Mouse (Mus musculus): ENCODE measurements around the gene Fxyd1. TPM values are rescaled to one million over a fixed set of nuclear protein-coding genes. Genes with fewer than 3 reads are reported as not detected.

The Fxyd1 gene
- 78.9 and 83.1 TPM in 2 replicates for polyA plus RNA-seq (2015; fragmentation: Nextera tagmentation; extraction: Ambion mirVana)

GRCm38 (mm10) chr7:31057071-31057470 is at the start of gene Fxyd1:
Gene Fxyd1, minus strand, starts transcription at chr7:31057199.
- Histone ChIP-seq H3K27ac (ENCODE audit: low read depth, low read length) (no peak within 1 kb of the TSS), H3K4me1 (replicated peaks; ENCODE audit: control insufficient read depth, insufficient read depth, low read length) (no peaks in the 10 kb centered on the region), H3K36me3 (ENCODE audit: control insufficient read depth, insufficient read depth) (no peaks in the 10 kb centered on the region), H3K4me3 (ENCODE audit: low read depth, low read length) (no peak within 1 kb of the TSS), H3K9me3 (ENCODE audit: control insufficient read depth) (no peaks in the 10 kb centered on the region), H3K9ac (ENCODE audit: low read depth, low read length) (no peak within 1 kb of the TSS), H3K27me3 (replicated peaks; ENCODE audit: control insufficient read depth, insufficient read depth, low read length) (peaks cover 17% of the 10 kb centered on the region), H3K4me2 (replicated peaks; ENCODE audit: low read depth) (no peak within 1 kb of the TSS)
- no peak for ATAC-seq
- no peak for TF ChIP-seq CTCF (IDR thresholded peaks at IDR 0.05; ENCODE audit: low read depth)
- 58% methylated on average over 2 of the region's 2 CpGs for WGBS

GRCm38 (mm10) chr7:31106166-31106565 is 49.2 kb upstream of the Fxyd1 start:
- Histone ChIP-seq H3K36me3 (ENCODE audit: control insufficient read depth, insufficient read depth) (no peaks in the 10 kb centered on the region), H3K9me3 (ENCODE audit: control insufficient read depth) (no peaks in the 10 kb centered on the region), H3K27me3 (replicated peaks; ENCODE audit: control insufficient read depth, insufficient read depth, low read length) (no peaks in the 10 kb centered on the region), H3K4me2 (replicated peaks; ENCODE audit: low read depth) (no peak overlapping the region), H3K4me1 (replicated peaks; ENCODE audit: control insufficient read depth, insufficient read depth, low read length) (no peaks in the 10 kb centered on the region), H3K9ac (ENCODE audit: low read depth, low read length) (no peak overlapping the region), H3K4me3 (ENCODE audit: low read depth, low read length) (no peak overlapping the region), H3K27ac (ENCODE audit: low read depth, low read length) (no peak overlapping the region)
- no peak for TF ChIP-seq CTCF (IDR thresholded peaks at IDR 0.05; ENCODE audit: low read depth)
- ATAC-seq, result no peak
- 67% methylated on average over 3 of the region's 3 CpGs for WGBS

GRCm38 (mm10) chr7:31105061-31105768 is 48.2 kb upstream of the Fxyd1 start:
- peak; percentile 78 for TF ChIP-seq CTCF (IDR thresholded peaks at IDR 0.05; ENCODE audit: low read depth)
- no peak overlapping the region for H3K9ac ChIP-seq (ENCODE audit: low read depth, low read length)
- no peaks in the 10 kb centered on the region for H3K9me3 ChIP-seq (ENCODE audit: control insufficient read depth)
- H3K27me3 ChIP-seq (replicated peaks; ENCODE audit: control insufficient read depth, insufficient read depth, low read length), result no peaks in the 10 kb centered on the region
- H3K4me2 ChIP-seq (replicated peaks; ENCODE audit: low read depth), result no peak overlapping the region
- WGBS, result 62% methylated on average over 15 of the region's 15 CpGs
- no peak overlapping the region for H3K27ac ChIP-seq (ENCODE audit: low read depth, low read length)
- no peaks in the 10 kb centered on the region for H3K4me1 ChIP-seq (replicated peaks; ENCODE audit: control insufficient read depth, insufficient read depth, low read length)
- H3K4me3 ChIP-seq (ENCODE audit: low read depth, low read length), result no peak overlapping the region
- ATAC-seq, result no peak
- H3K36me3 ChIP-seq (ENCODE audit: control insufficient read depth, insufficient read depth), result no peaks in the 10 kb centered on the region

DNA sequence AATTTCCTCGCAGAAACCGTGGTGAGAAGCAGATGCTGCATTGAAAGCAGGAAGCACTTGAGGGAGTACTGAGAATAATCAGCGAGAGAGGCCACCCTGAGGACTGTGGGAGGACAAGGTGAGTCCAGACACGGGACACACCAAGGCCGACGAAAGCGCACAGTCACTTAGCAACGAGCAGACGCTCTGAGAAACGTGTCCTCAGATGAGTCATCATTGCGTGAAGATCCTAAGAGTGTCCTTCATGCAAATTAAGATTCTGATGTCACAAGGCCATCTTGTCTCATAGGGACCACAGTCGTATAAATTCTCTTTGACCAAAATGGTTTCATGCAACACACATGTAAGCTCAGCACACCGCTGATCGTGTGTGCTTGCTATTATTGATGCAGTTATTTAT is 43.8 kb upstream of the Fxyd1 start:
- WGBS, result 66% methylated on average over 14 of the region's 14 CpGs
- H3K27me3 ChIP-seq (replicated peaks; ENCODE audit: control insufficient read depth, insufficient read depth, low read length), result no peaks in the 10 kb centered on the region
- H3K27ac ChIP-seq (ENCODE audit: low read depth, low read length), result no peak overlapping the region
- TF ChIP-seq CTCF (IDR thresholded peaks at IDR 0.05; ENCODE audit: low read depth), result no peak
- ATAC-seq, result no peak
- H3K9me3 ChIP-seq (ENCODE audit: control insufficient read depth), result no peaks in the 10 kb centered on the region
- H3K4me3 ChIP-seq (ENCODE audit: low read depth, low read length), result no peak overlapping the region
- H3K4me2 ChIP-seq (replicated peaks; ENCODE audit: low read depth), result no peak overlapping the region
- H3K4me1 ChIP-seq (replicated peaks; ENCODE audit: control insufficient read depth, insufficient read depth, low read length), result no peaks in the 10 kb centered on the region
- H3K9ac ChIP-seq (ENCODE audit: low read depth, low read length), result no peak overlapping the region
- H3K36me3 ChIP-seq (ENCODE audit: control insufficient read depth, insufficient read depth), result no peaks in the 10 kb centered on the region

DNA sequence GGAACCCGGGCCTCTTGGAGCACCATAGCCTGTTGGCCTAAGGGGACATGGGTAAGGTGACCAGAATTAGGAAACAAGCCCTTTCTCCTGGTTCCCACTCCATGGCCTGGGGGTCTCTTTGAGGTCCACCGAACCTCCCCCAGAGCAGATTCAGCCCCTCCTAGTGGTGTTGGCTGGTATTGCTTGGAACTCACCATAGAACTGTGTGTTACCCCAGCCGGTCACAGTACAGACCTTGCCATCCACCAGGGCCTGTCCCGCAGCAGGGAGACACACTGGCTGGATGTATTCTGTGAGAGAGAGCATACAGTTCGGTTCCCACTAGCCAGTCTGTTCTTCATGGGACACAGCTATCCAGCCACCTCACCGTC is 42.6 kb upstream of the Fxyd1 start:
- no peaks in the 10 kb centered on the region for H3K4me1 ChIP-seq (replicated peaks; ENCODE audit: control insufficient read depth, insufficient read depth, low read length)
- 84% methylated on average over 6 of the region's 6 CpGs for WGBS
- no peaks in the 10 kb centered on the region for H3K27me3 ChIP-seq (replicated peaks; ENCODE audit: control insufficient read depth, insufficient read depth, low read length)
- no peak overlapping the region for H3K9ac ChIP-seq (ENCODE audit: low read depth, low read length)
- H3K4me2 ChIP-seq (replicated peaks; ENCODE audit: low read depth), result no peak overlapping the region
- no peak for ATAC-seq
- TF ChIP-seq CTCF (IDR thresholded peaks at IDR 0.05; ENCODE audit: low read depth), result peak; percentile 27; the same call in 1 of the 2 replicates
- H3K9me3 ChIP-seq (ENCODE audit: control insufficient read depth), result no peaks in the 10 kb centered on the region
- no peaks in the 10 kb centered on the region for H3K36me3 ChIP-seq (ENCODE audit: control insufficient read depth, insufficient read depth)
- no peak overlapping the region for H3K4me3 ChIP-seq (ENCODE audit: low read depth, low read length)
- H3K27ac ChIP-seq (ENCODE audit: low read depth, low read length), result no peak overlapping the region

DNA sequence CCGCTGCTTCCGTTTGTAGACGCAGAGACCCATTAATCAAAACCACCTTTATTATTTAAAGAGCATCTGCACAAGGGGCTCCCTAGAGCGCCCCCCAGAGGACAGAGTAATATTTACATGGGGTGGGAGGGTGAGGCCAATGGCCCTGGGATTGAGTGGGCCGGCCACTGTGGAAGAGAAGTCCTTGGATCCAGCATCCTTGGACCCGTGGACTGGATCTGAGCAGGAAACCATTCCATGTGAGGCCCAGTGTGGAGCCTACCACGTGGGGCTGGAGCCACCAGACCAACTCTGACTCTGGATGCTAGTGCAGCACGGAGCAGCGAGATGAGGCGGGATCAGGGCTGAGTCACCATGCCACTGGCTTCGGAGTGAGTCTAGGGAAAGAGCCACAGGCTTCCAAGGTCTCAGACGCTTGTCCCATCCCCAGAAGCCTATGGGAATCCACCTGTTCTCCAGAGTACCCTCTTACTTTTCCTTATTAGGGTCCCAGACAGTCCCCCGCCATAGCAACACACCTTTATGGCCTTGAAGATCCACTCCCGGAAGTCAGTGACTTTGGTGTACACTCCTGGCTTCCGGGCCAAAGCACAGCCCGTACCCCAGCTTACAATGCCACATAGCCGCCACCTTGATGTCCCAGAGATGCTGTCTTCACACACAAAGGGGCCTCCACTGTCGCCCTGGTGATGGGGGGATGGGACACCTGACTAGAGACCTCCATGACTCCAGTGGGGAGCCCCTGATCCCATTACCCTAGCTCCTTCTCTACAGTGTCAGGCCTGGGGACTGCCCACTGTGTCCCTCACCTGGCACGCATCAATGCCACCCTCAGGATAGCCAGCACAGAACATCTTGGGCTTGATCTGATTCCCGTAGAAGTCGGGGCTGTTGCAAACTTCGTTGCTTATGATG is 42.0 kb upstream of the Fxyd1 start:
- peak; percentile 39 for TF ChIP-seq CTCF (IDR thresholded peaks at IDR 0.05; ENCODE audit: low read depth)
- 75% methylated on average over 22 of the region's 22 CpGs for WGBS
- no peaks in the 10 kb centered on the region for H3K4me1 ChIP-seq (replicated peaks; ENCODE audit: control insufficient read depth, insufficient read depth, low read length)
- H3K27ac ChIP-seq (ENCODE audit: low read depth, low read length), result no peak overlapping the region
- ATAC-seq, result no peak
- no peak overlapping the region for H3K9ac ChIP-seq (ENCODE audit: low read depth, low read length)
- no peaks in the 10 kb centered on the region for H3K27me3 ChIP-seq (replicated peaks; ENCODE audit: control insufficient read depth, insufficient read depth, low read length)
- H3K4me3 ChIP-seq (ENCODE audit: low read depth, low read length), result no peak overlapping the region
- no peaks in the 10 kb centered on the region for H3K9me3 ChIP-seq (ENCODE audit: control insufficient read depth)
- H3K4me2 ChIP-seq (replicated peaks; ENCODE audit: low read depth), result no peak overlapping the region
- H3K36me3 ChIP-seq (ENCODE audit: control insufficient read depth, insufficient read depth), result no peaks in the 10 kb centered on the region
